Comparison of ENCODE assay signal across 24 mouse cellular contexts in the genomic region with DNA sequence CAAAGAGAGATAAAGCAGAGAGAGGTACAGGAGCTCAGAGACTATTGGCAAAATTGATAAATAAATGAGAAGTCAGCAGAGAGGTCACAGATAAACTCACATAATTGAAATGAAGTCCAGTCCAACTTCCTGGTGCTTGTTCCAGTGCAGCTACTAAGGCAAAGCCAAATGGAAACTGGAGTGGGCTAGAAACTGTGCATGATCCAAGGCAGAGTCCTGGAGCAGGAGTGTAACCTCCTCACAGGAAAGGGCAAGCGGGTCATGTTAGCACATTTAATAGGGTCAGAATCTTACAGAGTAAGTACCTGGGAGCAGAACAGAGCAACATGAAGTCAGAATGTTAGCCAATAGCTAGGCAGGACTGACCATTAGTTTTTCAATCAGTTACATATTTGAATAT. TPM values are rescaled to one million over a fixed set of nuclear protein-coding genes. Genes with fewer than 3 reads are reported as not detected.
DNase-seq lines count a peak whose midpoint lies in the region; ATAC-seq and TF ChIP-seq lines count a peak whose summit lies in the region.
"Had no signal": no experiment of that assay in that cellular context is flagged by ENCODE, and none has a peak within 500 bp of the region (broad histone marks: within the 10 kb centered on the region; RNA-seq: fewer than 3 reads in every experiment).

No protein-coding gene starts in this region.

- peaks cover 11% of the 10 kb centered on the region; the same call in 1 of the 2 replicates for H3K4me1 ChIP-seq in cortical plate, adult 2 months (ENCODE audit: control insufficient read depth, insufficient read depth, low read length)
- 0 out of 2 replicates have a peak, but pooled peaks cover 4% of the 10 kb centered on the region for H3K4me1 ChIP-seq in olfactory bulb, adult 2 months (ENCODE audit: control insufficient read depth, insufficient read depth, low read length)
- H3K4me1 ChIP-seq: embryonic facial prominence, embryonic 10.5 days; embryonic facial prominence, embryonic 13.5 days; hindbrain, embryonic 10.5 days had no signal

- WGBS in olfactory bulb, adult 2 months = 100% methylated on average over 1 of the region's 1 CpGs

- DNase-seq in gastrocnemius, adult 2 months = peak; percentile 21
- no peak for DNase-seq in gastrocnemius, postnatal 14 days
- no peak for DNase-seq in layer of hippocampus, adult 2 months (ENCODE audit: low spot score in 2 of 2)
- DNase-seq in layer of hippocampus, adult 9-11 months = no peak
- DNase-seq: adrenal gland, postnatal 10 days; adrenal gland, postnatal 36 days; B cell, adult 2 months; cerebellum, adult 2 months; cerebellum, adult 9-11 months; cerebellum, postnatal 25 days; embryo, embryonic 11 days had no signal

- H3K4me3 ChIP-seq in gastrocnemius, adult 2 months = no peak overlapping the region
- no peak overlapping the region for H3K4me3 ChIP-seq in layer of hippocampus, adult 2 months
- H3K4me3 ChIP-seq in cortical plate, adult 2 months (ENCODE audit: insufficient read depth, low read length) = no peak overlapping the region
- no peak overlapping the region for H3K4me3 ChIP-seq in olfactory bulb, adult 2 months (ENCODE audit: insufficient read depth, low read depth, low read length)
- H3K4me3 ChIP-seq: embryonic facial prominence, embryonic 10.5 days; embryonic facial prominence, embryonic 13.5 days; forebrain, embryonic 10.5 days; forebrain, embryonic 13.5 days; hindbrain, embryonic 10.5 days; hindbrain, embryonic 13.5 days; intestine, embryonic 15.5 days had no signal

- no peak for ATAC-seq in megakaryocyte, adult 5-6 weeks (ENCODE audit: poor library complexity, severe bottlenecking)
- ATAC-seq: forebrain, embryonic 13.5 days; forebrain, embryonic 16.5 days; hindbrain, embryonic 16.5 days; intestine, embryonic 15.5 days; Patski had no signal

- TF ChIP-seq POLR2A in cortical plate, adult 2 months (IDR thresholded peaks at IDR 0.05; ENCODE audit: extremely low read depth, insufficient read depth, low read length) = no peak
- TF ChIP-seq POLR2A in olfactory bulb, adult 2 months (IDR thresholded peaks at IDR 0.05; ENCODE audit: insufficient read depth, low read depth, low read length) = no peak

- TF ChIP-seq CTCF in gastrocnemius, adult 2 months (IDR thresholded peaks at IDR 0.05) = no peak
- TF ChIP-seq CTCF in layer of hippocampus, adult 2 months (conservative IDR thresholded peaks at IDR 0.05) = no peak
- TF ChIP-seq CTCF in cortical plate, adult 2 months (IDR thresholded peaks at IDR 0.05; ENCODE audit: extremely low read depth, insufficient read depth, low read length) = no peak
- no peak for TF ChIP-seq CTCF in olfactory bulb, adult 2 months (IDR thresholded peaks at IDR 0.05; ENCODE audit: insufficient read depth, low read depth, low read length)

- intact Hi-C loops in gastrocnemius, adult 2 months (cut with DNase I) = no loop called here
- intact Hi-C loops in gastrocnemius, postnatal 14 days (cut with DNase I; ENCODE audit: low total_unique reads) = no loop called here

- H3K27ac ChIP-seq in gastrocnemius, adult 2 months = peak overlapping the region; percentile 81
- peak overlapping the region; percentile 83 for H3K27ac ChIP-seq in layer of hippocampus, adult 2 months
- H3K27ac ChIP-seq in cortical plate, adult 2 months (ENCODE audit: insufficient read depth, low read length) = peak overlapping the region; percentile 96; the same call in 1 of the 2 replicates
- H3K27ac ChIP-seq in olfactory bulb, adult 2 months (ENCODE audit: insufficient read depth, low read depth, low read length) = peak overlapping the region; percentile 90
- H3K27ac ChIP-seq: embryonic facial prominence, embryonic 10.5 days; embryonic facial prominence, embryonic 13.5 days; forebrain, embryonic 10.5 days; forebrain, embryonic 13.5 days; hindbrain, embryonic 10.5 days; hindbrain, embryonic 13.5 days; intestine, embryonic 15.5 days had no signal

RNA-seq across cellular contexts. Expression of a gene that starts 24.2 kb away (rescaled TPM):
- total RNA-seq in gastrocnemius, adult 2 months (2021) = 1 to 10 TPM; 5.5 to 6.2 TPM
- 1 to 10 TPM; 3.9 to 5.3 TPM for total RNA-seq in gastrocnemius, postnatal 14 days (2021)
- total RNA-seq in layer of hippocampus, adult 2 months (2021) = 1 to 10 TPM; 6.6 to 7.2 TPM
- 5.5 and 6.4 TPM in 2 replicates for polyA plus RNA-seq in cortical plate, adult 2 months (2012; rRNA removed)
- polyA plus RNA-seq in olfactory bulb, adult 2 months (2012; ENCODE audit: insufficient read depth, insufficient read length, low replicate concordance, missing spikeins) = not detected in 2 replicates
- 3.7 and 9.0 TPM in 2 replicates for total RNA-seq in megakaryocyte, adult 5-6 weeks (2015)
- 6.4 TPM in 2 replicates for total RNA-seq in megakaryocyte, adult 5-6 weeks (2017)

RNA-seq across cellular contexts. Expression of a gene that starts 24.5 kb away (rescaled TPM):
- 10 to 100 TPM; 63.8 to 85.9 TPM for total RNA-seq in gastrocnemius, adult 2 months (2021)
- 10 to 100 TPM; 44.9 to 57.4 TPM for total RNA-seq in gastrocnemius, postnatal 14 days (2021)
- total RNA-seq in layer of hippocampus, adult 2 months (2021) = 100 to 1,000 TPM; 239 to 263 TPM
- polyA plus RNA-seq in cortical plate, adult 2 months (2012; rRNA removed) = 454 and 497 TPM in 2 replicates
- 228 and 834 TPM in 2 replicates for polyA plus RNA-seq in olfactory bulb, adult 2 months (2012; ENCODE audit: insufficient read depth, insufficient read length, low replicate concordance, missing spikeins)
- 110 and 111 TPM in 2 replicates for total RNA-seq in megakaryocyte, adult 5-6 weeks (2015)
- 26.4 and 36.9 TPM in 2 replicates for total RNA-seq in megakaryocyte, adult 5-6 weeks (2017)
